Mouse (Mus musculus) lung, postnatal 36 days (tissue): Measurements from ENCODE around the gene Lexm.

Experiments
- DNase-seq: peaks from one replicate; pipeline ENCODE4 v3.0.0; 2022; ENCODE audit warnings: mixed read lengths

Lexm gene

DNA sequence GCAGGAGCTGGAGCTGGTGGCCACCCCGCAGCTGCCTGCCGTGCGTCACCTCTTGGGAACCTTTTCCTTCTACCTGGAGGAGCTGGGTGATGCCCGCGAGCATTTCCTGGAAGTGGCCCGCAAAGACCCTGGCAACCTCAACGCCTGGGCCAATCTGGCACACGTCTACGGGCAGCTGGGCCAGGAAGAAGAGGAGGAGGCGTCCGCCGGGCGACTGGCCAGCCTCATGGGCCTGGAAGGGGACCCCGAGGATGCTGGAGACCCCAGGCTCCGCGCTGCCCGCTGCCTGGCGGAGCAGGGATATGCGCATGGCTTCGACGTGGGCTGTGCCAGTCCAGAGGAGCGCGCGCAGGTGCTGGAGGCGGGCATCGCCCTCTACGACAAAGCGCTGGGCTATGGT is 5.7 kb upstream of the Lexm start:
- no peak for DNase-seq

DNA sequence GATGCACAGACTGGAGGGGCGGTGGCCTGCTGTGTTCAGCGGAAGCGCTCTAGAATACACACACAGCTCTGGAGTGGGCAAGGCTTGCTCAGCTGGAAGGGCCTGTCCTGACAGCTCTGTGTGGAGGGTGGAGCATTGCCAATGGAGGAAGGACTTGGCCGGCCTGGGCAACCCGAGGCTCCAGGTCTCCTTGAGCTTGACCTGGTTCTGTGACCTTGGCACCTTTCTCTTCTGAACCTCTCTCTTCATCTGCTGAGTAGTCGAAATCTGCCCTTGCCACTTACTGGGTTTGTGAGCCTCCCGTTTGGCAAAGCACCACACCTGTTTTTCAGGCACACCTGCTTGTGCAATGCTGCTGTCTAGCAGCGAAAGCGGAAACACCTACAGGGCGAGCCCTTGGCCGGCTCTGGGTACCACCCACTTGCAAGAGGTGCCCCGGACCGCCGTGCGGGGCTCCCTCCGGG is 5.0 kb upstream of the Lexm start, which contains the start of gene Ttc22:
Ttc22 (plus strand) TSS at position 403 of the 464 bp plus-strand sequence.
- DNase-seq: peak; percentile 83

DNA sequence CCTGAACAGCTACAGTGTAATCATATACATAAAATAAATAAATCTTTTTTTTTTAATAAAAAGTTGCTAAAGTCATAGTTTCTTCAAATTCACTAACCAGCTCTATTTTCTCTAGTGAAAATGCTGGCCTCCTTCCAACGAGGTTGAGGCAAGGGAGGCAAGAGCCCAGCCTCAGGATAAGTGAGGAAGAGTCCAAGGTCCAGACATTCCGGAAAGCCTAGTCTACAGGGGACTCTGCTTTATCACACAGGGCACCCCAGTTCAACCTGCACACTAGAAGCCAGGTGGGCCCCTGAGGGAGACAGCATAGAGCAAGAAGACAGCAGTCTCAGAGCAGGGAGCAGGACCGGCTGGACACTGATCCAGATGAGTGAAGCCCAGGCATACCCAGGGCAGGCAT is 4.4 kb upstream of the Lexm start:
- DNase-seq: no peak

DNA sequence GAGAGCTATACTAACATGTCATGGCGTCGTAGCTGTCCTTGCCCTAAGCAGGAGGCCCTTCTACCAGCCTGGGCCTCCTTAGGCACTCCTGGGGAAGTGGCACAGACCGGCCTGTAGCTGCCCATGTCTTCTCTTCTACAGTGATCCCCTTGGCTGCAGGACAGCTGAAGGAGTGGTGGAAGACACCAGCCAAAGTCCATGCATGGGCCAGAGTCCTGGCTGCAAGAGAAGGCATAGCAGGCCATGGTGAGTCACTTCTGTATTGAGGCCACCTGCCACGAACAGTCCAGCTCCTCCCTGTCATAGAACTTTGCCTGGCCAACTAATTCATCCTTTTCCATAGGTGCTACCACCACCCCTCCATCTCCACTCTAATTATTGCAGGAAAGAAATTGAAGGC is 1.9 kb upstream of the Lexm start:
- DNase-seq: no peak

DNA sequence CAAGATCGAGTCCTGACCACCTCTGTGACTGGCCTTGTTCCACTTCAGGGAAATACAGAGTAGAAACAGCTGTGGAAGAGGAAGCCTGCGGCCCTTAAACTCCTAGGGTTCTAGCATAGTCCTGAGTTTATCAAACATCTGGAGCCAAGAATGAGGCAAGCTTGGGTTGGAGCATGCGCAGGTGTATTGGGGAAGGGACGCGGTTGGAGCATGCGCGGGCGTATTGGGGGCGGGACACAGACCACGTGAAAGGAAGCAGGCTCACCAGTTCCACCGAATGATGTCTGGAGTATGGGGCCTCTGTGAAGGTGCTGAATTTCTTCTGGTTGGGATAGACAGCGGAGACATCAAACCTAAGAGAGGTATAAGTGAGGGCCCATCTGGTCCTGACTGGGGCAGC is 1.4 kb downstream of the Lexm start:
- DNase-seq: no peak

DNA sequence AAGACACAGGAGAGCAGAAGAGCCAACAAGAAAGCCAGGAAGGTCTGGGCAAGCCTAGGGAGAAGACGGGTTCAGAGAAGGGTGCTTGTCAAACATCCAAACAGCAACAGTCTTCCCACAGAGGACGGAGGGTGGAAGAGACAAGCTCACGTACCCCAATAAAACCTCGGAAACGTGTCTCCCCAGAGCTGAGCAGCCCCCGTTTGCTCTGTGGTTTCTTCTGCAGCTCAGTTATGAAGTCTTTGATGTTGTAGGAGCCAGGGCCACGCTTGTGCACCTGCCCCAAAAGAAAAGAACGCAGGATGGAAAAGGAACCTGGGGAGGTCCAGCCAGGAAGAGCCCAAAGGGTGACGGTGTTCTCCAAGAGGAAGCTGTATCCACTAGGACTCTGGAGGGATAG is 2.2 kb downstream of the Lexm start:
- DNase-seq: no peak

DNA sequence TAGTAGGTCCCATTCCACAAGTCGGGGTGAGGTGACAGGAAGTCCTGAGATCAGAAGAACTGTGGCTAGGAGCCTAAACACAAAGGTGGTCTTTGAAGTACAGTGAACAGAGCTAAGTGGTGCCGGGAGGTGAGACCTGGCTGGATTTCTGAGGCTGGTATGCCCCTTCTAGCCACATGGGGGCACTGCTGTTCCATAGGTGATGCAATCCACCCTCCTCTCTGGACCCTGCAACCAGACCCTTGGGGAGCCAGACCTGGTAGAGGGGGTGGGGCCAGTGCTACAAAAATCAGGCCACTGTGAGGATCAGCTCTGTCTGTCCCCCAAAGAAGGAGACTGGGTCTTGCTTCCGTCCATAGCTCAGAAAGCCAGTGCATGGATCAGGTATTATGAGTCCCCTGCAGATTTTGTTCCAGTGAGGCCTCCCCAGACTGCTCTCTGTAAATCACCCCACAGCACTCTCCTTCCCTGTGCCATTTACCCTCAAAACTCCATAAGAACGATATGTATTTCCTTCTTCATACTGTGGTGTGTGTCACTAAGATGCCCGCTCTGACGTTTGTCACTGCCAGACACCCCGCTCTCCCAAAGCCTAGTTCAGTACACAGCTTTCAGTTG is 2.8 kb downstream of the Lexm start:
- DNase-seq: peak; percentile 68

DNA sequence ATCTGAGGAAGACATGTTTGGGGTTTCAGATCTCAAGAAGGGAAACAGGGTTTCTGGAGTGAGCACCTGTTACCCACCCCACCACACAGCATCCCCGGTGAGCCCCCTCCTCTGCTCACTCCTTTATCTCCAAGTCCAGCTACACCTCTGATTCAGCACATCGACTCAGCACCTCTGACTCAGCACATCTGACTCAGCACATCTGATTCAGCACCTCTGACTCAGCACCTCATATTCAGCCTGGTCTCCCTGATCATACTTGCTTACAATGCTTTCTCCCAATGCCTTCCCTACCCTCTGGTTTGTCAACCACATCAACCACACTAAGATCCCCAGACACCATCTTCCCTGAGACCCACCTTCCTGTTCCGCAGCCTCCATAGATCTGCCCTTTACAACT is 3.5 kb downstream of the Lexm start:
- no peak for DNase-seq

DNA sequence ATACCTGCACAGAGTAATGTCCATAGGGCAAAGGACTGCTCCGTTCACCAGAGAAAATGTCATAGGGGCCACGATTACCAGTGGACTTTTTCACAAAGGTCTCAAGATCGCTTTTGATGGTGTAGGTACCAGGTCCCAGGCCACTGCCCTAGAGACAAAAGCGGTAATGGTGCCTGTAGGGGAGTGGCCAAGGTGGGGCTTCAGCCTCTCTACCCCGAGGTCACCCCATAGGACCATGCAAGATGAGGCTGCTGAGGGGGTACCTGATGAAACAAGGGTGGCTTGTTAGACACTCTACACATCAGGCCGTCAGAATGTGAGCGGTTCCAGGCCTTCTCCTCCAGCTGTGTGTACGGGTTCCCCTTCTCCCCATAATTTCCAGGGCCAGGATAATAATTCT is 3.9 kb downstream of the Lexm start:
- no peak for DNase-seq

DNA sequence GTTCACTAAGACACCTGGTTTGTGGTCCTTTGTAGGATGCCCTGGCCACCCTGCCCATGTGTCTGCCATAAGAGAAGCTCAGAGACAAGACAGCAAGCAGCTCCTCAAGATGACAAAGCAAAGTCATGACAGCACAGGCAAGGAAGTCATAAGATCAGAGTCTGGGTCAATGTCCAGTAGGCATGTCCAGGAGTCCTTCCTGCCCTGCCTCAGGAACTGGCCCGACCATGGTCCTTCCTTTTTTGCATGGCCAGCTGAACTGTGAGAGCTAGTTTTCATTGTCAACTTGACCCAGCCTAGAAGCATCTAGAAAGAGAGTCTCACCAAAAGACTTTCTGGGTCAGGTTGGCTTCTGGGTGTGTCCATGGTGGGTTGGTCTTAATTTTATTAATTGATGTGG is 9.1 kb downstream of the Lexm start:
- DNase-seq: no peak

DNA sequence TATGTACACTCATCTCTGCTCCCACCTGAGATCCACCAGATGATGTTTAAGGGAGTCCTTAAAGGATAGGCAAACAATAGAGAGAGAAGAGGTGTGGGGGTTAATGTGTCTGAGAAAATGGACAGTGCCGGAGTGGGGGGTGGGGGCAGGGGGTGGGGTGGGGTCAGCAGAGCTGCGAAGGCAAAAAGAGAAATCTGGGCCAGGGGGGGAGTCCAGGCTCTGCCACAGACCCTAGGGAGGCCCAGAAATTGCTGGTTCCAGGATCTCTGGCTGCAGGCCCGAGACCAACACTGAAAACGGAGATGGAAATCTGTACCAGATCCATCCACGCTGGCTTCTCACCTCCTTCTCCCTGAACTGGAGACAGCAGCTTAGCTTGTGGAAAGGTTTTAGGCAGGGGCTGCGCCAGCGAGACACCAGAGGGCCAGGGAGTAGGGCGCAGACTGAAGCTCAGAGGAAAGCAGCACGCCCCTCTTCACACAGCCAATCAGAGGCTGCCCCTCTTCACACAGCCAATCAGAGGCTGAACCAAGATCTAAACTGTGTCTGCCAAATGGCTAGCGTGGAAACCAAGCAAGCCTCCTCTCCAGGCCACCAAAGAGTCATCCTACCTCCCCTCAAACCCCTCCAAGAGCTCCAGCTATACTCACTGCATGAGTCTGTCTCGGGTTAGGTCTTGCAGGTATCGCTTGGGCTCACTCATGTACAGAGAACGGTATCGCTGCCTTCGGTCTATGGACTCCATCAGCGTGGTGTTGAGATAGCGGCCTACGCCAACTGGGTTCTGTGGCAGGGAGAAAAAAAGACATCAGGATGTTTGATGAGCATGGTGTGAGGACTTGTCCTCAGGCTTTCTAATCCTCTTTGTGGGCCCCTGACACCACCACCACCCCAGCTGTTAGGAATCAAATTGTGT is 10.1 kb downstream of the Lexm start:
- no peak for DNase-seq

DNA sequence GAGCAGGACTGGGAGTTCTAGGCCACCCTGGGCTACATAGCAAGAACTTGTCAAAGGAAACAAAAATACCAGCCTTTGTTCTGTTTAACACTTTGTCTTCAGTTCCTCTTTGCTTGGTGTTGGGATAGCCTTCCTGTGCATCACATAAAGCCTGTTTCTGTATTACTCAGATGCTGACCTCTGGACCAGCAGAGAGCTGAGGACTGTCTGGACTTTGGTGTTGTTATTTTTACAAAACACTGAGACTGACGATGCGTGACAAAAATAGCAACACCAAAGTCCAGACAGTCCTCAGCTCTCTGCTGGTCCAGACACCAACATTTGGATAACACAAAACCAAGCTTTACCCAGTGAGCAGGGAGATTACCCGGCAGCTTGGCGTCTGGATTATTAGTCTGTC is 16.3 kb downstream of the Lexm start:
- no peak for DNase-seq

DNA sequence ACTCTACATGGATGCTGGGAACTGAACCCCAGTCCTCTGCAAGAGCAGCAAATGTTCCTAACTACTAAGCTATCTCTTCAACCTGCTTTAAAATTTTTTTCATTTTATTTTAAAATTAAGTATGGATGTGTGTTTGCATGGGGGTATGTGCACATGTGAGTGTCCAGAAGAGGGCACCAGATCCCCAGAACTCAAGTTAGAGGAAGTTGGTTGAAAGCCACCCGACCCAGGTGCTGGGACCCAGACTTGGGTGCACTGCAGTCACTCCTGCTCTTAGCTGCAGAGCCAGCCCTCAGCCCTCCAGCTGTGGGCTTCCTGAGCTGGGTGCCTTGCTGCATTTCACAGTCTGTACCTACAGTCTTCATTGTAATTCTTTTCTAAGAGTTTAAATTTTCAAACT is 17.6 kb downstream of the Lexm start:
- DNase-seq: no peak

DNA sequence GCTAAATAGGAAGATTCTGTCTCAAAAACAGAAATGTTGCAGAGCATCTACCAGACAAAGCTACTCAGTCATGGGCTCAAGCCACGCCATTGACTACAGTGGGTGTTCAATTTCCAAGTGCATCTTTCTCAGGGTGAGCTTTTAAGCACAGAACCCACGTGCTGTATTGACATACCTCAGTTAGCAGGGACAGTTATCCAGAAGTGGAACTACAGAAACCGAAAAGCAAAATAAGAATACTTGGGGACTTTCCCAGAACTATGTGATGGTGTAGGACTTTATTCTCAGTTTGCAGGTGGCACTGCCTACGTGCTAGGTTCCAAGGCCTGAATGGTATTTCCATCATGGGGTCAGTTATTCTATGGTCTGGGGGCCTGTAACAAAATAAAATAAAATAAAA is 19.3 kb downstream of the Lexm start:
- no peak for DNase-seq

DNA sequence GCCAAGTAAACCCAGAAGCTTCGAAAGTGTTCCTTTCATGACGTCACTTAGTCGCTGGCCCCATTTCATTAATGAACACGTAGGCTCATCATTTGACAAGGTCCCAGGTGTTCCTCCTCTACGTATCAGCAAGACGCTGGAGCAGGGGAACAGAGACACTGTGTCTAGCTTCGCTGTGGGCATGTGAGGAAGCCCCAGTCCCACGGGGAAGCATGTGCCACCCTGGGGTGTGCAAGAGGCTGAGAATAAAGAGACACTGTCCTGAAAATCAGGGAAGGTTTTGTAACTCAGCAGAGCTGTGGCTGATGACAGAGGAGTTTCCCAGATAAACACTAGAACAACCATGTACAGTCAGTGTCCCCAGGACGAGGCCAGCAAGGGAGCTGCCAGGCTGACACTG is 20.0 kb downstream of the Lexm start:
- DNase-seq: no peak

DNA sequence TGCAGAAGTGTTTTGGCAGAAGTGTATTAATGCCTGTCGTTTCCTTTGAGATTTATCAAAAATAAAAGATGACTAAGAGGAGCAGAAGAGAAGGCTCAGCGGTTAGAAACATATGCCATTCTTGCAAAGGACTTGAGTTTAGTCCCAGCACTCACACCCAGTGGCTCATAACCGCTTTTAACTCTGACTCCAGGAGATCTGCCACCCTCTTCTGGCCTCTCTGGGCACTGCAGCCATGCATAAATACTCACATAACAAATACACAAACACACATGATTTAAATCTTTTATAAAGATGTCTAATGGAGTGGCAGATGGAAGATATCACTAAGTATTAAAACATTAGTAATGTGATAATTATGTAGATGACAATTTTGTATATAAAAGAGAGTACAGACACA is 20.8 kb downstream of the Lexm start:
- no peak for DNase-seq

DNA sequence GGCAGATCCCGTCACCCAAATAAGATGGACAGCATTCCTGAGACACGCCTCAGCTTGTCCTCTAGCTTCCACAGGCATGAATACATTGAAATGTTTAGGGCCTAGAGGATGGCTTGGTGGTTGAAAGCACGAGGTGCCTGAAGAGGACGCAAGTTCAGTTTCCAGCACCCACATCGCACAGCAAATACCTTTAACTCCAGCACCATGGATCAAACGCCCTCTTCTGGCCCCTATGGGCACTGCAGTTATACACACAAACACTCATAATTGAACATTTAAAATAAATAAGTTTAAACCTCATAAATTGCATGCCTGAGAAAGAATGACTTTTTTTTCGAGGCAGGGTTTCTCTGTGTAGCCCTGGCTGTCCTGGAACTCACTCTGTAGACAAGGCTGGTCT is 23.4 kb downstream of the Lexm start:
- DNase-seq: no peak

DNA sequence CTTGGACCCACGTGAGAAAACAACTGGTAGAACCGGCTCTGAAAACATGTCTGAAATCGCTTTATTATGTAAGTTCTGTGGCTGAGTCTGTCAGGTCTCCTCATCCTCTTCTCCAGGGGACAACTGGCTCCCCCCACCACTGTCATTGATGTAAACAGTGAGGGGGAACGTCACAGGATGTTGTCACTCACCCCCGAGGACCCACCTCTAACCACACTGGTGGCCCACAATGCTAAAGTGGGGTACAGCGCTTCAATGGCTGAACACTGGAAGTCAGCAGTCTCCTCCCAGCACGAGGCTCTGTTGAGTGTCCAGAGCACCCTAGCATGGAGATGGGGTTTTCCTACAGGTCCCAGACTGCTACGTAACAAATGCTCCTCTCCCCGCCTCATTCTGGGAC is 26.2 kb downstream of the Lexm start:
- DNase-seq: no peak

DNA sequence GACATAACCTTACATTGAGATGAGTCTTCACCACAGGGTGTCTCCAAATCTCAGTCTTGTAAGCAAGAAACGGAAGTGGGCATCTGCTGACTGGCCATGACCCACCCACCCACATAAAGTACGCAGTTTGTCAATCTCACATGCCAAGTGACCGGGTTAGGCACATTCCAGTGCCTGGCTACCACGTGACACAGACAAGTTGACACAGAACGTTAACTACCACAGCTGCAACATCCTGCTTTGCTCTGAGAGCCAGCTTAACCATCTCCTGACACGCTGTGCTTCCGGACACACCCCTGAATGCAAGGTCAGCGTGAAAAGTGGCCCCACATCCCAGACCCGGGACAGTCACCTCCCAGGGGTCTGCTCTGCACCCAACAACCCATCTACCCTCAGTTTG is 26.9 kb downstream of the Lexm start:
- DNase-seq: peak; percentile 66

DNA sequence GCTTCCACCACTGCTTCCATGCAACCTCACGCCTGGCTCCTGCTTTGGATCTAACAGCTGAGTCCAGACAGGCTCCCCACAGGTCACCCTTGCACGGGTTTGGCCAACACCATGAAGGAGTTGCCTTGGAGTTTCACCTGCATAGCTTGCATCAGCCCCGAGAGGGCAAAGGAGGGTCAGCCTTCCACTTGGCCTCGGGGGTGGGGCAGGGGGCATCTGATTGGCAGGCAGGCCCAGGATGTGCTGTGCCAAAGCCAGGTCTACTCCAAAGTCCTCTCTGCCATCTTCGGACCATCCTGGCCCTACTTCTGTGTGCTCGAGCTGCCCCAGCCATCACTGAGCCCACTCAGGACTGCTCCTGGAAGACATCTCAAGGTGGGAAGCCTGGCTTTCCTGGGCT is 30.0 kb downstream of the Lexm start:
- no peak for DNase-seq

DNA sequence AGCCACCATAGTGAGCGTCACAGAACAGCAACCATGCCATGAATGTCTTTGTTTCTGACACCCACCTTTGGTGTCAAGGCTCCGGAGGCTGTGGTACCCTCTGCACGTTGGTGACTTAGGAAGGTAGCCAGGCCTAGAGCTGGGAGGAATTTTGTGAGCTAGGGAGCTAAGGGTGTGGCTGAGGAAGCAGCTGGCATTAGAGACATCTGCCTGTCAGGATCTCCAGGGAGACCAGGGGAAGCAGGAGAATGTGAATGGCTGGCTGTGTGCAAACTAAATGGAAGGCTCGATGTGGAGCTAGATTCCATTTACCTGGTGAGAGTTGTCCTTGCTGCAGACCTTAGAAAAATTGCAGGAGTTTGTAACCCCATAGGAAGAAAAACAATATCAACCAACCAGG is 32.4 kb downstream of the Lexm start:
- DNase-seq: no peak

DNA sequence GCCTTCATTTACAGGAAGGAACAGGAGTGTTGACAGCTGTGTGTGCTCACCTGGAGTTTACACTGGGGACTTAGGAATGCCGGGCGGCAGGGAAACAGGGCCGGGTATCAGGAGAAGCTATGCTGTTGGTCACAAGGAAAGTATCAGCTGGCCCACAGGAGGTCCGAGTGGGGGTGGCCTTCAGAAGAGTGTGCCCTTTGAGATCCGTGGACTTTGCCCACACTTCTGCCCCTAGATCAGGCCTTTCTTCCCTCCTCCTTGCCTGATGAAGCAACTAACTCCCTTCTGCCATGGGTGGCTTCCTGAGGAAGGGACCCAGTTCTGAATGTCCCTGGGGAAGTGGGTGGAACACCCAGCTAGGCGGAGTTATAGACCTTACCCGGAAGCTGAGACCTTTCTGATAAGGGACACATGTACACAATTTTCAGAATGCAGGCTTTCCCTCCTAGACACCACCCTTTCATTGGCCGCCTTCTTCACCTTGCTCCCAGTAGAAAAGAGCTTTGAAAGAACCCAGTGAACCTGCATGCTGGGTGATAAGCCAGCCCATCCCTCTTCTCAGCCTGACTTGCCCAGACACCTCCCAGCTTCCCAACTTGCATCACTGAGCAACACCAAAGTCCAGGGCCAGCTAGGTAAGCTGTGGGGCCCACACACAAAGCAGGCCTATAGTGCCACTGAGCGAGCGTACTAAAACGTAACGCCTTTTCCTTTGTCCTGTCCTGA is 34.5 kb downstream of the Lexm start:
- peak; percentile 16 for DNase-seq

DNA sequence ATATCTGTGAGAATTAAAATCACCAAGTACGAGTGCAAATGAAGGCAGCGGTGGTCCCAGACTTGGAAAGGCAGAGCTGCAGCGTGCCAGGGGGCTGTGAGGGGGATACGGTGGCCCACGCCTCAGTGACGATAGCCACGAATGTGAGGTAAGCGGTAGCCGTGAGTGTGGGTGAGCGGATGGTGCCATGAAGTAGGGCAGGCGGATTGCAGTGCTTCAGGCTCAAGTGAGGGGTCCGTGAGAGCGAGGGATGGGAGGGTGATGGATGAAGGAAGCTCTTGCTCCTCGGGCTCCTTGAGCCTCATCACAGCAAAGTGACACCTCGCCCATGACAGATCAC is 35.2 kb downstream of the Lexm start:
- no peak for DNase-seq
